Mouse (Mus musculus) neural tube, postnatal 0 days (tissue): Measurements from ENCODE around the gene Olfr1322. TPM values are rescaled to one million over a fixed set of nuclear protein-coding genes. Genes with fewer than 3 reads are reported as not detected.

Experiments used
- polyA plus RNA-seq: library from polyadenylated mRNA; unstranded; fragments of >200 nt; fragmentation: Nextera tagmentation; extraction: Ambion mirVana; gene quantifications from 2 replicates; pipeline ENCODE4 v1.2.1, GENCODE M21; 2015

Olfr1322 gene
- not detected in 2 replicates for polyA plus RNA-seq

GRCm38 (mm10) chrX:49891383-49891782, at the start of gene Olfr1322:
TSS of gene Olfr1322 (minus strand) at chrX:49891483.

Other genes with a start within 250 kb of the Olfr1322 start
- gene Olfr1320, start 219.2 kb downstream of the Olfr1322 start, polyA plus RNA-seq, result not detected in 2 replicates
- gene Olfr1321, start 156.4 kb downstream of the Olfr1322 start, polyA plus RNA-seq, result not detected in 2 replicates
- gene Igsf1, start 93.7 kb downstream of the Olfr1322 start, polyA plus RNA-seq, result 11.8 and 12.7 TPM in 2 replicates
- gene Olfr1323, start 127.9 kb upstream of the Olfr1322 start, polyA plus RNA-seq, result not detected in 2 replicates